Mouse (Mus musculus) liver, embryonic 16.5 days (tissue): ENCODE data around the gene Lasp1. TPM values are rescaled to one million over a fixed set of nuclear protein-coding genes. Genes with fewer than 3 reads are reported as not detected.

ENCODE experiments used
- ATAC-seq: fragments of 200-750 bp; cut with Nextera tagmentation; 2 replicates; pipeline ENCODE4 v1.8.0; 2017; ENCODE audit warnings: low read depth, mild to moderate bottlenecking, moderate number of reproducible peaks, moderate library complexity
- H3K27ac ChIP-seq: fragments of 300-500 bp; sonication (generic); 2 replicates; pipeline ENCODE4 v1.5.1; 2014; ENCODE audit warnings: mild to moderate bottlenecking, low read length
- H3K27me3 ChIP-seq: fragments of 300-500 bp; sonication (generic); 2 replicates; pipeline ENCODE4 v1.6.1; 2014; ENCODE audit warnings: low read depth, low read length, mixed read lengths; ENCODE audit not compliant: control insufficient read depth, insufficient read depth
- H3K36me3 ChIP-seq: fragments of 300-500 bp; sonication (generic); 2 replicates; pipeline ENCODE4 v1.6.1; 2014; ENCODE audit warnings: mild to moderate bottlenecking; ENCODE audit not compliant: control insufficient read depth, insufficient read depth
- H3K4me1 ChIP-seq: fragments of 300-500 bp; sonication (generic); 2 replicates; pipeline ENCODE4 v1.6.1; 2014; ENCODE audit warnings: low read depth, low read length, mixed read lengths; ENCODE audit not compliant: control insufficient read depth
- H3K4me2 ChIP-seq: fragments of 300-500 bp; sonication (generic); 2 replicates; pipeline ENCODE4 v1.6.1; 2014; ENCODE audit warnings: low read depth, low read length, mixed read lengths
- H3K4me3 ChIP-seq: fragments of 300-500 bp; sonication (generic); 2 replicates; pipeline ENCODE4 v1.5.1; 2014; ENCODE audit warnings: low read depth, mild to moderate bottlenecking, low read length
- H3K9ac ChIP-seq: fragments of 300-500 bp; sonication (generic); 2 replicates; pipeline ENCODE4 v1.6.1; 2014; ENCODE audit warnings: low read depth, low read length
- H3K9me3 ChIP-seq: fragments of 300-500 bp; sonication (generic); replicated peaks from 2 replicates; pipeline ENCODE4 v1.6.1; 2016; ENCODE audit warnings: low read length; ENCODE audit not compliant: control insufficient read depth
- WGBS: fragments of 180-500 bp; shearing (Covaris S2); extraction: QIAGEN DNeasy Blood & Tissue Kit; methylation state at CpG from one replicate; pipeline ENCODE4 v1.1.7; 2014; ENCODE audit not compliant: insufficient replicate concordance; 5-methylcytosine and 5-hydroxymethylcytosine counted together
- polyA plus RNA-seq: library from polyadenylated mRNA; unstranded; fragments of >200 nt; fragmentation: Nextera tagmentation; extraction: Ambion mirVana; gene quantifications from 2 replicates; pipeline ENCODE4 v1.2.1, GENCODE M21; 2015

The Lasp1 gene
- polyA plus RNA-seq, 1 experiment from 2014 or later, result 38.3 TPM

GRCm38 (mm10) chr11:97805662-97806612 lies 7.1 kb downstream of the Lasp1 start:
- peaks cover 51% of the 10 kb centered on the region for H3K4me1 ChIP-seq
- H3K27me3 ChIP-seq, result no peaks in the 10 kb centered on the region
- ATAC-seq, result no peak
- H3K9ac ChIP-seq, result no peak overlapping the region
- H3K4me3 ChIP-seq, result no peak overlapping the region
- WGBS, result 58% methylated on average over 15 of the region's 15 CpGs
- no peaks in the 10 kb centered on the region for H3K9me3 ChIP-seq
- 0 out of 2 replicates have a peak overlapping the region, but pooled peaks have one; percentile 0 for H3K27ac ChIP-seq
- no peaks in the 10 kb centered on the region for H3K36me3 ChIP-seq
- no peak overlapping the region for H3K4me2 ChIP-seq

GRCm38 (mm10) chr11:97806613-97806964 lies 7.8 kb downstream of the Lasp1 start:
- ATAC-seq, result no peak
- Histone ChIP-seq H3K4me1 (peaks cover 52% of the 10 kb centered on the region), H3K4me3 (no peak overlapping the region), H3K27me3 (no peaks in the 10 kb centered on the region), H3K4me2 (no peak overlapping the region), H3K27ac (no peak overlapping the region), H3K36me3 (no peaks in the 10 kb centered on the region), H3K9me3 (no peaks in the 10 kb centered on the region), H3K9ac (no peak overlapping the region)
- 74% methylated on average over 7 of the region's 7 CpGs for WGBS

- Histone ChIP-seq H3K27ac (0 out of 2 replicates have a peak overlapping the region, but pooled peaks have one; percentile 1), H3K9ac (no peak overlapping the region)
Measured at GRCm38 (mm10) chr11:97807626-97808025, 8.8 kb downstream of the Lasp1 start.

GRCm38 (mm10) chr11:97808093-97808492 lies 9.3 kb downstream of the Lasp1 start:
- no peak for ATAC-seq
- no peak overlapping the region for H3K4me2 ChIP-seq
- H3K9ac ChIP-seq, result no peak overlapping the region
- no peak overlapping the region for H3K4me3 ChIP-seq
- no peaks in the 10 kb centered on the region for H3K27me3 ChIP-seq
- peaks cover 54% of the 10 kb centered on the region for H3K4me1 ChIP-seq
- H3K36me3 ChIP-seq, result no peaks in the 10 kb centered on the region
- 0 out of 2 replicates have a peak overlapping the region, but pooled peaks have one; percentile 1 for H3K27ac ChIP-seq
- WGBS, result 46% methylated on average over 2 of the region's 2 CpGs
- no peaks in the 10 kb centered on the region for H3K9me3 ChIP-seq

More at GRCm38 (mm10) chr11:97807626-97808025, 8.8 kb downstream of the Lasp1 start:
- H3K9me3 ChIP-seq, result no peaks in the 10 kb centered on the region
- WGBS, result 33% methylated on average over 6 of the region's 6 CpGs
- peaks cover 53% of the 10 kb centered on the region for H3K4me1 ChIP-seq
- H3K36me3 ChIP-seq, result no peaks in the 10 kb centered on the region
- H3K4me2 ChIP-seq, result no peak overlapping the region
- ATAC-seq, result no peak
- H3K4me3 ChIP-seq, result no peak overlapping the region
- no peaks in the 10 kb centered on the region for H3K27me3 ChIP-seq

GRCm38 (mm10) chr11:97808621-97809234 lies 9.9 kb downstream of the Lasp1 start:
- ATAC-seq, result peak; percentile 37
- 52% methylated on average over 5 of the region's 5 CpGs for WGBS
- Histone ChIP-seq H3K4me3 (no peak overlapping the region), H3K9me3 (no peaks in the 10 kb centered on the region), H3K27me3 (no peaks in the 10 kb centered on the region), H3K36me3 (no peaks in the 10 kb centered on the region), H3K4me1 (peaks cover 59% of the 10 kb centered on the region), H3K9ac (no peak overlapping the region), H3K27ac (0 out of 2 replicates have a peak overlapping the region, but pooled peaks have one; percentile 0), H3K4me2 (no peak overlapping the region)

- Histone ChIP-seq H3K4me2 (no peak overlapping the region), H3K27ac (peak overlapping the region; percentile 21; the same call in 1 of the 2 replicates), H3K9me3 (no peaks in the 10 kb centered on the region), H3K36me3 (no peaks in the 10 kb centered on the region), H3K4me3 (no peak overlapping the region), H3K27me3 (no peaks in the 10 kb centered on the region), H3K9ac (no peak overlapping the region), H3K4me1 (peaks cover 57% of the 10 kb centered on the region)
- WGBS, result 49% methylated on average over 7 of the region's 7 CpGs
- ATAC-seq, result no peak
Measured at GRCm38 (mm10) chr11:97809235-97810121, 10.7 kb downstream of the Lasp1 start.

- WGBS, result 31% methylated on average over 7 of the region's 7 CpGs
- H3K27ac ChIP-seq, result no peak overlapping the region
- no peak for ATAC-seq
- no peak overlapping the region for H3K4me2 ChIP-seq
- no peaks in the 10 kb centered on the region for H3K9me3 ChIP-seq
- H3K9ac ChIP-seq, result no peak overlapping the region
- H3K4me1 ChIP-seq, result peaks cover 51% of the 10 kb centered on the region
- H3K4me3 ChIP-seq, result no peak overlapping the region
- no peaks in the 10 kb centered on the region for H3K36me3 ChIP-seq
- H3K27me3 ChIP-seq, result no peaks in the 10 kb centered on the region
Measured at GRCm38 (mm10) chr11:97810356-97810755, 11.6 kb downstream of the Lasp1 start.

- no peak overlapping the region for H3K27ac ChIP-seq
Measured at GRCm38 (mm10) chr11:97810970-97811369, 12.2 kb downstream of the Lasp1 start.

More at GRCm38 (mm10) chr11:97810970-97811369, 12.2 kb downstream of the Lasp1 start:
- no peaks in the 10 kb centered on the region for H3K36me3 ChIP-seq
- WGBS, result 66% methylated on average over 3 of the region's 3 CpGs
- no peaks in the 10 kb centered on the region for H3K27me3 ChIP-seq
- no peak overlapping the region for H3K4me3 ChIP-seq
- H3K4me2 ChIP-seq, result no peak overlapping the region
- ATAC-seq, result no peak
- H3K9ac ChIP-seq, result no peak overlapping the region
- peaks cover 51% of the 10 kb centered on the region for H3K4me1 ChIP-seq
- no peaks in the 10 kb centered on the region for H3K9me3 ChIP-seq
